Mouse (Mus musculus) forebrain, embryonic 14.5 days (tissue): Measurements from ENCODE around the gene Slamf9. TPM values are rescaled to one million over a fixed set of nuclear protein-coding genes. Genes with fewer than 3 reads are reported as not detected.

Experiments used
- ATAC-seq: fragments of 200-750 bp; cut with Nextera tagmentation; 2 replicates; pipeline ENCODE4 v1.8.0; 2017; ENCODE audit warnings: mild to moderate bottlenecking, moderate library complexity
- DNase-seq: peaks from one replicate; pipeline ENCODE4 v3.0.0-alpha.2; 2015; ENCODE audit warnings: low spot score
- H3K27ac ChIP-seq: fragments of 300-500 bp; sonication (generic); 2 replicates; pipeline ENCODE4 v1.5.1; 2014; ENCODE audit warnings: low read depth, mild to moderate bottlenecking, control low read depth, low read length, moderate library complexity
- H3K27me3 ChIP-seq: fragments of 300-500 bp; sonication (generic); replicated peaks from 2 replicates; pipeline ENCODE4 v1.6.1; 2014; ENCODE audit warnings: low read length, control low read depth, mixed read lengths; ENCODE audit not compliant: control insufficient read depth, insufficient read depth
- H3K36me3 ChIP-seq: fragments of 300-500 bp; sonication (generic); 2 replicates; pipeline ENCODE4 v1.6.1; 2014; ENCODE audit warnings: low read length, control low read depth; ENCODE audit not compliant: control insufficient read depth, insufficient read depth
- H3K4me1 ChIP-seq: fragments of 300-500 bp; sonication (generic); 2 replicates; pipeline ENCODE4 v1.6.1; 2014; ENCODE audit warnings: antibody characterized with exemption, low read length, control low read depth; ENCODE audit not compliant: control insufficient read depth, insufficient read depth
- H3K4me2 ChIP-seq: fragments of 300-500 bp; sonication (generic); 2 replicates; pipeline ENCODE4 v1.6.1; 2014; ENCODE audit warnings: mild to moderate bottlenecking, control low read depth, low read length
- H3K4me3 ChIP-seq: fragments of 300-500 bp; sonication (generic); 2 replicates; pipeline ENCODE4 v1.5.1; 2014; ENCODE audit warnings: low read depth, low read length, control low read depth
- H3K9ac ChIP-seq: fragments of 300-500 bp; sonication (generic); 2 replicates; pipeline ENCODE4 v1.6.1; 2014; ENCODE audit warnings: mild to moderate bottlenecking, low read length, control low read depth, moderate library complexity
- H3K9me3 ChIP-seq: fragments of 300-500 bp; sonication (generic); replicated peaks from 2 replicates; pipeline ENCODE4 v1.6.1; 2016; ENCODE audit warnings: low read length, control low read depth, mixed read lengths; ENCODE audit not compliant: control insufficient read depth
- WGBS: fragments of 180-500 bp; shearing (Covaris S2); extraction: QIAGEN DNeasy Blood & Tissue Kit; methylation state at CpG from one replicate; pipeline ENCODE4 v1.1.7; 2014; 5-methylcytosine and 5-hydroxymethylcytosine counted together
- polyA plus RNA-seq: library from polyadenylated mRNA; unstranded; fragments of >200 nt; fragmentation: Nextera tagmentation; extraction: Ambion mirVana; gene quantifications from 2 replicates; pipeline ENCODE4 v1.2.1, GENCODE M21; 2014

Slamf9 gene
- polyA plus RNA-seq, 1 experiment from 2014 or later, result 0.34 TPM

- DNase-seq, result peak; percentile 80
- Histone ChIP-seq H3K4me3 (no peak overlapping the region), H3K4me2 (peak overlapping the region; percentile 39), H3K4me1 (peaks cover 24% of the 10 kb centered on the region), H3K9me3 (no peaks in the 10 kb centered on the region), H3K9ac (0 out of 2 replicates have a peak overlapping the region, but pooled peaks have one; percentile 14), H3K27me3 (no peaks in the 10 kb centered on the region), H3K36me3 (peaks cover 76% of the 10 kb centered on the region), H3K27ac (no peak overlapping the region)
- peak; percentile 47 for ATAC-seq
- 8% methylated on average over 10 of the region's 10 CpGs for WGBS
Measured at GRCm38 (mm10) chr1:172490261-172490661, 15.1 kb downstream of the Slamf9 start.

DNA sequence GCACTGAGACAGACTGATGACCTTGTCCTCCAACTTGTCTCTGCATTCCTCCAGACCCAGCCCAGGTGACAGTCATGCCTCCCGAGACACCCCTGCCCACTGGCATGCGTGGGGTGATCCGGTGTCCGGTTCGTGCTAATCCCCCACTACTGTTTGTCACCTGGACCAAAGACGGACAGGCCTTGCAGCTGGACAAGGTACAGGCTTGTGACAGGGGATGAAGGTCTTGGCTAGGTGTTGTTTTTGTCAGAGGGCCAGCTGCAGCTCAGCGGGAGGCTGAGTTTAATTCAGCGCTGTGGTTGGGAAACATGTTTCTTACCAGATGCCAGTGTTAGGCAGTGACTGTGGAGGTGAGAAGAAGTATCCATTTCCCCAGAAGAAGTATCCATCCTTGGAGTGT is 16.9 kb downstream of the Slamf9 start:
- no peak for ATAC-seq
- no peak overlapping the region for H3K9ac ChIP-seq
- peaks cover 91% of the 10 kb centered on the region for H3K36me3 ChIP-seq
- no peak overlapping the region for H3K27ac ChIP-seq
- H3K4me3 ChIP-seq, result no peak overlapping the region
- peaks cover 6% of the 10 kb centered on the region for H3K4me1 ChIP-seq
- no peak overlapping the region for H3K4me2 ChIP-seq
- H3K9me3 ChIP-seq, result no peaks in the 10 kb centered on the region
- WGBS, result 92% methylated on average over 8 of the region's 8 CpGs
- H3K27me3 ChIP-seq, result no peaks in the 10 kb centered on the region
- no peak for DNase-seq

- H3K9me3 ChIP-seq, result no peaks in the 10 kb centered on the region
- 81% methylated on average over 6 of the region's 6 CpGs for WGBS
- no peak overlapping the region for H3K4me2 ChIP-seq
- ATAC-seq, result no peak
- H3K9ac ChIP-seq, result no peak overlapping the region
- no peak for DNase-seq
- no peaks in the 10 kb centered on the region for H3K27me3 ChIP-seq
- H3K36me3 ChIP-seq, result peaks cover 93% of the 10 kb centered on the region
- H3K4me3 ChIP-seq, result no peak overlapping the region
- no peaks in the 10 kb centered on the region for H3K4me1 ChIP-seq
- H3K27ac ChIP-seq, result no peak overlapping the region
Measured at GRCm38 (mm10) chr1:172493516-172493915, 18.4 kb downstream of the Slamf9 start.

- 89% methylated on average over 17 of the region's 17 CpGs for WGBS
- Histone ChIP-seq H3K27ac (no peak overlapping the region), H3K36me3 (peaks cover 82% of the 10 kb centered on the region), H3K4me2 (no peak overlapping the region), H3K27me3 (peaks cover 13% of the 10 kb centered on the region; the same call in 1 of the 2 replicates), H3K4me3 (no peak overlapping the region), H3K9me3 (no peaks in the 10 kb centered on the region), H3K4me1 (peaks cover 9% of the 10 kb centered on the region), H3K9ac (no peak overlapping the region)
- DNase-seq (no peak), ATAC-seq (no peak)
Measured at GRCm38 (mm10) chr1:172496030-172496429, 20.9 kb downstream of the Slamf9 start.

- WGBS, result 81% methylated on average over 10 of the region's 10 CpGs
- Histone ChIP-seq H3K27ac (no peak overlapping the region), H3K4me2 (no peak overlapping the region), H3K27me3 (peaks cover 20% of the 10 kb centered on the region; the same call in 1 of the 2 replicates), H3K9ac (no peak overlapping the region), H3K36me3 (peaks cover 68% of the 10 kb centered on the region), H3K4me1 (peaks cover 15% of the 10 kb centered on the region), H3K4me3 (no peak overlapping the region), H3K9me3 (no peaks in the 10 kb centered on the region)
- ATAC-seq (no peak), DNase-seq (no peak)
Measured at GRCm38 (mm10) chr1:172497428-172497827, 22.3 kb downstream of the Slamf9 start.

GRCm38 (mm10) chr1:172499765-172500441 is 24.7 kb downstream of the Slamf9 start, which contains the start of gene Tagln2:
TSS of gene Tagln2 (plus strand) at chr1:172500047.
- H3K27me3 ChIP-seq, result peaks cover 21% of the 10 kb centered on the region; the same call in 1 of the 2 replicates
- peaks cover 27% of the 10 kb centered on the region for H3K4me1 ChIP-seq
- H3K4me2 ChIP-seq, result peak within 1 kb of the TSS; percentile 56
- ATAC-seq (peak; percentile 22), DNase-seq (peak; percentile 58)
- H3K9me3 ChIP-seq, result no peaks in the 10 kb centered on the region
- WGBS, result under 1% methylated on average over 30 of the region's 30 CpGs
- peaks cover 43% of the 10 kb centered on the region for H3K36me3 ChIP-seq
- peak within 1 kb of the TSS; percentile 17; the same call in 1 of the 2 replicates for H3K27ac ChIP-seq
- H3K4me3 ChIP-seq, result peak within 1 kb of the TSS; percentile 29
- H3K9ac ChIP-seq, result peak within 1 kb of the TSS; percentile 42

DNA sequence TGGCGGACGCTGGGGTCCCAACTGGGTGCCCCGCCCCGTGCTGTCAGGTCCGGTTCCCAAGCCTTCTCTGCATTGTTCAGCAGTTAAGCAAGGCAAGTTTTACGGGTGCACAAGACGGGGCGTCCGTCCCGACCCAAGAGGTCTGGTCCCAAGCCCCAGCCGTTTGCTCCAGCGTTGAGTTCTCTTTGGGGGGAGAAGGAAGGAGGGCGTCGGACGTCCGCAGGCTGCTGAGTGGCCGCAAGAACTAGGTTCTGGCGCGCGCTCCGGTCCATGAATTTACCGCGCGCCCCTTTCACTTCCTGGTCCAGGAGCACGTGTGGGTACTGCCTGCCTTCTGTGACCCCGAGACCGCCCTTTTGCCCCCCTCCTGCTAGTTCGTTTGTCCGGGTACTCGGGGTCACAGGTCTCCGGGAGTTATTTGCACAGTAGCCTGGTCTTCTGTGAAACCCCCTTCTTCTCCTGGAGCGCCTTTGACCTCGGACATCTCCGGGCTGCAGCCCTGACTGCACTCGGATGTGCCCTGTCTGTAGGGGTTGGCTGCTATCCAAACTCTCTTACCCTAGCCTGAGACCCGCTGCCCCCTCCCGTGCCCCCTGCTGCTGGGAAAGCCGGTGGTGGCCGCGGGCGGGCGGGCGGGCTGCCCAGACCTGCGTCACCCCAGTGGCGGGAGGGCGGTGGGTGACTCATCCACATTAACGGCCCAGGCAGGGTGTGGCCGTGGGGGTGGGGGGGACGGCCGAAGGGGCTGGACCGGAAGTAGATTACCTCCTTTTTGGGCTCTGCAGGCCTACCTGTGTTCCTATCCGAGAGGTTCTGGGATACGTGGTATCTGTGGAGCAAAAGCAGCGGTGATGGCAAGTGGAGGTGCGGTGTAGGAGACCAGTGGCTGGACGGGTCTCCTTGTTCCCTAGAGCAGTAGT is 25.6 kb downstream of the Slamf9 start:
- peaks cover 35% of the 10 kb centered on the region for H3K36me3 ChIP-seq
- H3K27me3 ChIP-seq, result peaks cover 21% of the 10 kb centered on the region; the same call in 1 of the 2 replicates
- no peaks in the 10 kb centered on the region for H3K9me3 ChIP-seq
- 1% methylated on average over 56 of the region's 56 CpGs for WGBS
- DNase-seq (peak; percentile 29), ATAC-seq (peak; percentile 9)
- H3K4me3 ChIP-seq, result peak overlapping the region; percentile 29
- H3K4me1 ChIP-seq, result peaks cover 27% of the 10 kb centered on the region
- peak overlapping the region; percentile 17; the same call in 1 of the 2 replicates for H3K27ac ChIP-seq
- peak overlapping the region; percentile 56 for H3K4me2 ChIP-seq
- peak overlapping the region; percentile 42 for H3K9ac ChIP-seq

GRCm38 (mm10) chr1:172501371-172502144 is 26.4 kb downstream of the Slamf9 start:
- H3K4me1 ChIP-seq, result peaks cover 27% of the 10 kb centered on the region
- no peaks in the 10 kb centered on the region for H3K9me3 ChIP-seq
- H3K4me3 ChIP-seq, result peak overlapping the region; percentile 29
- DNase-seq (no peak), ATAC-seq (0 out of 2 replicates have a peak, but pooled peaks have one; percentile 1)
- H3K36me3 ChIP-seq, result peaks cover 27% of the 10 kb centered on the region
- 40% methylated on average over 13 of the region's 13 CpGs for WGBS
- no peak overlapping the region for H3K27ac ChIP-seq
- H3K27me3 ChIP-seq, result peaks cover 21% of the 10 kb centered on the region; the same call in 1 of the 2 replicates
- H3K4me2 ChIP-seq, result peak overlapping the region; percentile 56
- no peak overlapping the region for H3K9ac ChIP-seq
